Mouse (Mus musculus) bone marrow, adult 2 months (tissue): ENCODE data around the gene Camk2b. TPM values are rescaled to one million over a fixed set of nuclear protein-coding genes. Genes with fewer than 3 reads are reported as not detected.

Source experiments
- H3K27ac ChIP-seq: fragments of 200-500 bp; 2 replicates; pipeline ENCODE4 v1.5.1; 2012; ENCODE audit warnings: low read depth, mild to moderate bottlenecking, control low read depth, inconsistent platforms, low read length; ENCODE audit not compliant: control insufficient read depth, poor library complexity, insufficient read depth
- H3K4me1 ChIP-seq: fragments of 200-500 bp; 2 replicates; pipeline ENCODE4 v1.6.1; 2011; ENCODE audit warnings: low read length; ENCODE audit not compliant: control insufficient read depth, insufficient read depth
- H3K4me3 ChIP-seq: fragments of 200-500 bp; replicated peaks from 2 replicates; pipeline ENCODE3; 2011; ENCODE audit warnings: mild to moderate bottlenecking, low read depth, low read length, control low read depth; ENCODE audit not compliant: control insufficient read depth
- CTCF ChIP-seq: fragments of 200-500 bp; IDR thresholded peaks from 2 replicates; pipeline ENCODE4 v1.5.1; 2011; ENCODE audit warnings: low read length, control low read depth; ENCODE audit not compliant: control insufficient read depth, insufficient read depth
- POLR2A ChIP-seq: fragments of 200-500 bp; IDR thresholded peaks from 2 replicates; pipeline ENCODE4 v1.6.1; 2011; ENCODE audit warnings: low read depth, mild to moderate bottlenecking, control low read depth, low read length, borderline replicate concordance; ENCODE audit not compliant: control insufficient read depth
- WGBS: fragments of 180-500 bp; shearing (Covaris S2); methylation state at CpG from one replicate; pipeline ENCODE4 v1.1.7; 2018; 5-methylcytosine and 5-hydroxymethylcytosine counted together
- polyA plus RNA-seq: library from polyadenylated mRNA; stranded (reverse); fragments of >200 nt; gene quantifications from 2 replicates; pipeline ENCODE4 v1.2.4, GENCODE M21; 2011; ENCODE audit warnings: low replicate concordance; ENCODE audit not compliant: missing spikeins, insufficient read depth, insufficient read length

Camk2b gene
- polyA plus RNA-seq, 1 experiment = 5.1 TPM

GRCm38 (mm10) chr11:5989954-5990593 is 76.1 kb downstream of the Camk2b start:
- TF ChIP-seq POLR2A (no peak), CTCF (no peak)
- 89% methylated on average over 16 of the region's 16 CpGs for whole genome bisulfite sequencing
- Histone ChIP-seq H3K4me3 (no peak overlapping the region), H3K27ac (no peak overlapping the region), H3K4me1 (no peaks in the 10 kb centered on the region)

DNA sequence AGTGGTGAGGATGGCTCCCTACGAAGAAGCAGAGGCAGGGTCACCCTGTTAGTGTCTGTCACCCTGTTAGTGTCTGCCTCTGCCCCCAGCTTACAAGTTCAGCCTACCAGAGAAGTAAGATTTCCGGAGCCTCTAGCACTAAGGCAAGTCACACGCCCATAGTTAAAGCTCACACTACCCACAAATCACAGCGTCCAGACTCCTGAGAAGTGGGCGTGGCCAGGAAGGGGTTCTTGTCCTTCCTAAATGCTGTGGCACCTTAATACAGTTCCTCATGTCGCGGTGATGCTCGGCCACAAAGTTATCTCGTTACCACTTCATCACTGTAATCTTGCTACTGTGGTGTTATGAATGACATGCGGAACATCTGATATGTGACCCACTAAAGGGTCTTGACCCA is 78.0 kb downstream of the Camk2b start:
- 73% methylated on average over 10 of the region's 10 CpGs for WGBS
- H3K4me1 ChIP-seq = no peaks in the 10 kb centered on the region
- H3K4me3 ChIP-seq = no peak overlapping the region
- no peak overlapping the region for H3K27ac ChIP-seq
- no peak for TF ChIP-seq CTCF
- TF ChIP-seq POLR2A = no peak

- Histone ChIP-seq H3K27ac (no peak overlapping the region), H3K4me1 (no peaks in the 10 kb centered on the region), H3K4me3 (no peak overlapping the region)
- WGBS = 87% methylated on average over 5 of the region's 5 CpGs
- TF ChIP-seq CTCF (no peak), POLR2A (no peak)
These were observed 82.5 kb downstream of the Camk2b start for GRCm38 (mm10) chr11:5983629-5984028.

- no peak for TF ChIP-seq POLR2A
- no peak for TF ChIP-seq CTCF
- Histone ChIP-seq H3K4me1 (no peaks in the 10 kb centered on the region), H3K4me3 (no peak overlapping the region), H3K27ac (no peak overlapping the region)
- WGBS = 82% methylated on average over 7 of the region's 7 CpGs
These were observed 84.8 kb downstream of the Camk2b start for GRCm38 (mm10) chr11:5981323-5981722.

GRCm38 (mm10) chr11:5980561-5980960 is 85.6 kb downstream of the Camk2b start:
- TF ChIP-seq POLR2A (no peak), CTCF (no peak)
- no peak overlapping the region for H3K27ac ChIP-seq
- WGBS = 81% methylated on average over 8 of the region's 8 CpGs
- no peak overlapping the region for H3K4me3 ChIP-seq
- no peaks in the 10 kb centered on the region for H3K4me1 ChIP-seq

DNA sequence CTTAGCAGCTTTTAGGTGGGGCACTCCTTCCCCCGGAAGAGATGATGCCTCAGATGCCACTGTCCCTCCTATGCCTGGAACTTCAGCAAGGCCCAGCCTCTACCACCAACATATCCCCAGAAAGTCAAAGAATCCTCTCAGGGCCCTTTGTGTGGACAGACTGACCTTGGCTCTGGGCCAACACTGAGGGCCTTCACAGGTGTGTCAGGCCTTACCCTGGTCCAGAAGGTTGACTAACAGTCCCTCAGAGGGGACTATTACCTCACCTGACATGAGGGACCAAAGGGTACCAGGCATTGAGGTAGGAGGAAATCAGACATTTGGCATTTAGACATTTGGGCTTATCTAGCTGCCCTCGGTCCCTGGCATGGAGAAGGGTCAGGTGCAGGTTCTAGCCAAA is 86.1 kb downstream of the Camk2b start:
- Histone ChIP-seq H3K27ac (no peak overlapping the region), H3K4me3 (no peak overlapping the region), H3K4me1 (no peaks in the 10 kb centered on the region)
- no peak for TF ChIP-seq POLR2A
- no peak for TF ChIP-seq CTCF
- WGBS = 76% methylated on average over 2 of the region's 2 CpGs

- no peak overlapping the region for H3K27ac ChIP-seq
- H3K4me1 ChIP-seq = no peaks in the 10 kb centered on the region
- WGBS = 83% methylated on average over 7 of the region's 7 CpGs
- no peak overlapping the region for H3K4me3 ChIP-seq
- no peak for TF ChIP-seq CTCF
- TF ChIP-seq POLR2A = no peak
These were observed 87.1 kb downstream of the Camk2b start for GRCm38 (mm10) chr11:5979088-5979487.

GRCm38 (mm10) chr11:5976106-5976505 is 90.1 kb downstream of the Camk2b start:
- no peak for TF ChIP-seq CTCF
- no peak for TF ChIP-seq POLR2A
- no peaks in the 10 kb centered on the region for H3K4me1 ChIP-seq
- H3K4me3 ChIP-seq = no peak overlapping the region
- H3K27ac ChIP-seq = no peak overlapping the region
- 85% methylated on average over 9 of the region's 9 CpGs for WGBS

DNA sequence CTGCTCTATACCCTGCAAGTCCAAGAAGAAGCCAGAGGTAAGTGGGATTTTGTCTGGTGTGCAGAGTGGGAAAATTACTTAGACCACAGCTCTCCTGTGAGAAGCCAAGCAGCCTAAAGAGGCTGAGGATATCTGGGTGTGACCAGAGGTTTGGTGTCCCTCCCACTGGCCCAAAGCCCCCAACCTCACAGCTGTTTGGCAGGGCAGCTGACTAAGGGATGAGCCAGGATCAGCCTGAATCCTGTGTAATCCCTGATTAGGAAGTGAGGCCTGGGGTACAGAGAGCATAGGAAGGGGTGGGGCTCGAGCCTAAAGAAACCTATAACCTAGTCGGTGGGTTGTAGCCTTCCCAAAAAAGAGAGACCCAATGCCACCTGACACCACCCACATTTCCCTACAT is 91.1 kb downstream of the Camk2b start:
- H3K27ac ChIP-seq = no peak overlapping the region
- TF ChIP-seq CTCF (no peak), POLR2A (no peak)
- WGBS = 83% methylated on average over 2 of the region's 2 CpGs
- H3K4me3 ChIP-seq = no peak overlapping the region
- H3K4me1 ChIP-seq = no peaks in the 10 kb centered on the region
